Mouse (Mus musculus): ENCODE measurements around the gene Tctex1d4. TPM values are rescaled to one million over a fixed set of nuclear protein-coding genes. Genes with fewer than 3 reads are reported as not detected.

Gene Tctex1d4
- polyA plus RNA-seq, 1 experiment from 2014 or later: 1.1 TPM

GRCm38 (mm10) chr4:117169936-117170335, 43.3 kb downstream of the Tctex1d4 start:
- H3K27ac ChIP-seq (replicated peaks): no peak overlapping the region
- H3K4me2 ChIP-seq: no peak overlapping the region
- H3K36me3 ChIP-seq: no peaks in the 10 kb centered on the region
- H3K9ac ChIP-seq: no peak overlapping the region
- no peaks in the 10 kb centered on the region for H3K27me3 ChIP-seq
- H3K9me3 ChIP-seq: no peaks in the 10 kb centered on the region
- H3K4me1 ChIP-seq (replicated peaks): no peaks in the 10 kb centered on the region
- WGBS: 97% methylated on average over 5 of the region's 5 CpGs
- ATAC-seq (ENCODE audit: low FRiP score, low read depth): no peak
- no peak overlapping the region for H3K4me3 ChIP-seq

Small RNA genes lying within 50 kb of the gene (microRNA-seq; reads per million reads assigned to microRNA genes)
- not detected for gene Gm22398

Other genes with a start within 250 kb of the Tctex1d4 start
- gene Zswim5, start 249.4 kb upstream of the Tctex1d4 start, polyA plus RNA-seq (2015; fragmentation: Nextera tagmentation; extraction: Ambion mirVana): 5.2 and 5.4 TPM in 2 replicates
- 56.6 and 59.4 TPM in 2 replicates for gene Urod, start 132.4 kb upstream of the Tctex1d4 start, polyA plus RNA-seq (2015; fragmentation: Nextera tagmentation; extraction: Ambion mirVana)
- gene Hectd3, start 131.5 kb upstream of the Tctex1d4 start, polyA plus RNA-seq (2015; fragmentation: Nextera tagmentation; extraction: Ambion mirVana): 25.3 and 30.1 TPM in 2 replicates
- 43.8 and 46.8 TPM in 2 replicates for gene Eif2b3, start 107.4 kb upstream of the Tctex1d4 start, polyA plus RNA-seq (2015; fragmentation: Nextera tagmentation; extraction: Ambion mirVana)
- 7.3 and 8.0 TPM in 2 replicates for gene Ptch2, start 30.7 kb upstream of the Tctex1d4 start, polyA plus RNA-seq (2015; fragmentation: Nextera tagmentation; extraction: Ambion mirVana)
- gene Btbd19, start 1.1 kb upstream of the Tctex1d4 start, polyA plus RNA-seq (2015; fragmentation: Nextera tagmentation; extraction: Ambion mirVana): 4.7 and 5.1 TPM in 2 replicates
- 24.9 and 25.0 TPM in 2 replicates for gene Plk3, start 7.2 kb downstream of the Tctex1d4 start, polyA plus RNA-seq (2015; fragmentation: Nextera tagmentation; extraction: Ambion mirVana)
- gene Rps8, start 29.4 kb downstream of the Tctex1d4 start, polyA plus RNA-seq (2015; fragmentation: Nextera tagmentation; extraction: Ambion mirVana): 468 and 502 TPM in 2 replicates
- gene Kif2c, start 55.8 kb downstream of the Tctex1d4 start, polyA plus RNA-seq (2015; fragmentation: Nextera tagmentation; extraction: Ambion mirVana): 12.9 and 14.4 TPM in 2 replicates
- gene Tmem53, start 125.2 kb downstream of the Tctex1d4 start, polyA plus RNA-seq (2015; fragmentation: Nextera tagmentation; extraction: Ambion mirVana): 9.1 and 9.6 TPM in 2 replicates
- 1.5 and 1.8 TPM in 2 replicates for gene Armh1, start 125.3 kb downstream of the Tctex1d4 start, polyA plus RNA-seq (2015; fragmentation: Nextera tagmentation; extraction: Ambion mirVana)